Mouse (Mus musculus): ENCODE results near the gene Hipk1. TPM values are rescaled to one million over a fixed set of nuclear protein-coding genes. Genes with fewer than 3 reads are reported as not detected.
"Not testable (repeated sequence)": the region's sequence is repeated elsewhere in the genome, so short reads cannot be mapped to it uniquely, and the experiment has no call there.

Gene Hipk1
- total RNA-seq (2012; rRNA removed): 20.2 and 21.8 TPM in 2 replicates

- Histone ChIP-seq H3K36me3 (ENCODE audit: control insufficient read depth, insufficient read depth, low read length, poor library complexity, severe bottlenecking) (no peaks in the 10 kb centered on the region), H3K9me3 (ENCODE audit: control insufficient read depth, insufficient read depth, low read depth, low read length) (no peaks in the 10 kb centered on the region), H3K27ac (ENCODE audit: insufficient read depth, low read depth, low read length, poor library complexity, severe bottlenecking) (no peak within 1 kb of the TSS; the same call in none of the 2 replicates), H3K4me1 (ENCODE audit: control insufficient read depth in 2 of 2, insufficient read depth in 2 of 2, low read length in 2 of 2, poor library complexity in 1 of 2) (peaks cover 4 to 7% of the 10 kb centered on the region in 2 experiments; a peak in 3 of 4 replicates), H3K4me3 (ENCODE audit: insufficient read depth in 1 of 2, low read depth in 1 of 2, low read length in 2 of 2, poor library complexity in 1 of 2, severe bottlenecking in 1 of 2) (peak within 1 kb of the TSS; percentile 82 to 95), H3K9ac (ENCODE audit: insufficient read depth, low read depth, low read length, poor library complexity, severe bottlenecking) (peak within 1 kb of the TSS; percentile 84)
- in situ Hi-C loops (cut with MboI; ENCODE audit: low sequenced_read_pairs in 2 of 2, unreplicated experiment in 2 of 2): no loop called here
- TF ChIP-seq ZNF384 (IDR thresholded peaks at IDR 0.05; ENCODE audit: low read depth, low read length) (no peak), HCFC1 (IDR thresholded peaks at IDR 0.05; ENCODE audit: borderline replicate concordance, insufficient read depth, low read length) (peak; percentile 68)
- DNase-seq (ENCODE audit: low read depth, low spot score): peak; percentile 84
These were observed at the start of gene Hipk1 for GRCm38 (mm10) chr3:103791230-103792110. Gene Hipk1 (minus strand): TSS chr3:103791563.

- DNase-seq (ENCODE audit: low read depth, low spot score); H3K4me3 ChIP-seq (ENCODE audit: insufficient read depth in 1 of 2, low read depth in 1 of 2, low read length in 2 of 2, poor library complexity in 1 of 2, severe bottlenecking in 1 of 2); H3K36me3 ChIP-seq (ENCODE audit: control insufficient read depth, insufficient read depth, low read length, poor library complexity, severe bottlenecking); H3K4me1 ChIP-seq (ENCODE audit: control insufficient read depth in 2 of 2, insufficient read depth in 2 of 2, low read length in 2 of 2, poor library complexity in 1 of 2); H3K9ac ChIP-seq (ENCODE audit: insufficient read depth, low read depth, low read length, poor library complexity, severe bottlenecking); H3K9me3 ChIP-seq (ENCODE audit: control insufficient read depth, insufficient read depth, low read depth, low read length); in situ Hi-C loops (cut with MboI; ENCODE audit: low sequenced_read_pairs in 2 of 2, unreplicated experiment in 2 of 2): not testable (repeated sequence)
- peak overlapping the region; percentile 29 for H3K27ac ChIP-seq (ENCODE audit: insufficient read depth, low read depth, low read length, poor library complexity, severe bottlenecking)
These were observed 49.6 kb upstream of the Hipk1 start for GRCm38 (mm10) chr3:103840946-103841345.

- DNase-seq (ENCODE audit: low read depth, low spot score); H3K4me1 ChIP-seq (ENCODE audit: control insufficient read depth in 2 of 2, insufficient read depth in 2 of 2, low read length in 2 of 2, poor library complexity in 1 of 2); H3K36me3 ChIP-seq (ENCODE audit: control insufficient read depth, insufficient read depth, low read length, poor library complexity, severe bottlenecking); H3K4me3 ChIP-seq (ENCODE audit: insufficient read depth in 1 of 2, low read depth in 1 of 2, low read length in 2 of 2, poor library complexity in 1 of 2, severe bottlenecking in 1 of 2); H3K9me3 ChIP-seq (ENCODE audit: control insufficient read depth, insufficient read depth, low read depth, low read length); H3K9ac ChIP-seq (ENCODE audit: insufficient read depth, low read depth, low read length, poor library complexity, severe bottlenecking); in situ Hi-C loops (cut with MboI; ENCODE audit: low sequenced_read_pairs in 2 of 2, unreplicated experiment in 2 of 2): not testable (repeated sequence)
- H3K27ac ChIP-seq (ENCODE audit: insufficient read depth, low read depth, low read length, poor library complexity, severe bottlenecking): peak overlapping the region; percentile 29
These were observed 48.8 kb upstream of the Hipk1 start for GRCm38 (mm10) chr3:103840195-103840594.

- H3K4me3 ChIP-seq (ENCODE audit: insufficient read depth in 1 of 2, low read depth in 1 of 2, low read length in 2 of 2, poor library complexity in 1 of 2, severe bottlenecking in 1 of 2): no peak overlapping the region
- peak; percentile 17 for DNase-seq (ENCODE audit: low read depth, low spot score)
- H3K9ac ChIP-seq (ENCODE audit: insufficient read depth, low read depth, low read length, poor library complexity, severe bottlenecking): no peak overlapping the region
- no peaks in the 10 kb centered on the region for H3K36me3 ChIP-seq (ENCODE audit: control insufficient read depth, insufficient read depth, low read length, poor library complexity, severe bottlenecking)
- TF ChIP-seq ZNF384 (IDR thresholded peaks at IDR 0.05; ENCODE audit: low read depth, low read length) (no peak), ZC3H11A (IDR thresholded peaks at IDR 0.05; ENCODE audit: borderline replicate concordance, low read depth, low read length) (no peak), CHD2 (IDR thresholded peaks at IDR 0.05; ENCODE audit: low read depth, low read length) (no peak), HCFC1 (IDR thresholded peaks at IDR 0.05; ENCODE audit: borderline replicate concordance, insufficient read depth, low read length) (no peak), MAFK (IDR thresholded peaks at IDR 0.05; ENCODE audit: insufficient read depth, low read depth, low read length) (no peak)
- in situ Hi-C loops (cut with MboI; ENCODE audit: low sequenced_read_pairs in 2 of 2, unreplicated experiment in 2 of 2): no loop called here
- peaks cover 0 to 2% of the 10 kb centered on the region in 2 experiments; a peak in 1 of 4 replicates for H3K4me1 ChIP-seq (ENCODE audit: control insufficient read depth in 2 of 2, insufficient read depth in 2 of 2, low read length in 2 of 2, poor library complexity in 1 of 2)
- no peaks in the 10 kb centered on the region for H3K9me3 ChIP-seq (ENCODE audit: control insufficient read depth, insufficient read depth, low read depth, low read length)
- peak overlapping the region; percentile 58 for H3K27ac ChIP-seq (ENCODE audit: insufficient read depth, low read depth, low read length, poor library complexity, severe bottlenecking)
These were observed 48.3 kb upstream of the Hipk1 start for GRCm38 (mm10) chr3:103839711-103840110.

GRCm38 (mm10) chr3:103836453-103836852 is 45.1 kb upstream of the Hipk1 start:
- Histone ChIP-seq H3K36me3 (ENCODE audit: control insufficient read depth, insufficient read depth, low read length, poor library complexity, severe bottlenecking) (no peaks in the 10 kb centered on the region), H3K4me3 (ENCODE audit: insufficient read depth in 1 of 2, low read depth in 1 of 2, low read length in 2 of 2, poor library complexity in 1 of 2, severe bottlenecking in 1 of 2) (no peak overlapping the region), H3K4me1 (ENCODE audit: control insufficient read depth in 2 of 2, insufficient read depth in 2 of 2, low read length in 2 of 2, poor library complexity in 1 of 2) (peaks cover 0 to 2% of the 10 kb centered on the region in 2 experiments; a peak in 1 of 4 replicates), H3K27ac (ENCODE audit: insufficient read depth, low read depth, low read length, poor library complexity, severe bottlenecking) (no peak overlapping the region), H3K9ac (ENCODE audit: insufficient read depth, low read depth, low read length, poor library complexity, severe bottlenecking) (no peak overlapping the region), H3K9me3 (ENCODE audit: control insufficient read depth, insufficient read depth, low read depth, low read length) (no peaks in the 10 kb centered on the region)
- DNase-seq (ENCODE audit: low read depth, low spot score): no peak
- in situ Hi-C loops (cut with MboI; ENCODE audit: low sequenced_read_pairs in 2 of 2, unreplicated experiment in 2 of 2): no loop called here
- TF ChIP-seq ZNF384 (IDR thresholded peaks at IDR 0.05; ENCODE audit: low read depth, low read length) (no peak), CHD2 (IDR thresholded peaks at IDR 0.05; ENCODE audit: low read depth, low read length) (no peak), MAFK (IDR thresholded peaks at IDR 0.05; ENCODE audit: insufficient read depth, low read depth, low read length) (no peak), HCFC1 (IDR thresholded peaks at IDR 0.05; ENCODE audit: borderline replicate concordance, insufficient read depth, low read length) (no peak), ZC3H11A (IDR thresholded peaks at IDR 0.05; ENCODE audit: borderline replicate concordance, low read depth, low read length) (no peak)

Data from ES-E14 (cell line).